Mouse (Mus musculus) hindbrain, embryonic 16.5 days (tissue): ENCODE data around the gene Casq2. TPM values are rescaled to one million over a fixed set of nuclear protein-coding genes. Genes with fewer than 3 reads are reported as not detected.

ENCODE experiments used
- ATAC-seq: fragments of 200-750 bp; cut with Nextera tagmentation; 2 replicates; pipeline ENCODE4 v1.8.0; 2017; ENCODE audit warnings: moderate TSS enrichment, moderate library complexity
- H3K27ac ChIP-seq: fragments of 300-500 bp; sonication (generic); 2 replicates; pipeline ENCODE4 v1.5.1; 2014; ENCODE audit warnings: low read depth, mild to moderate bottlenecking, control low read depth, low read length, moderate library complexity
- H3K27me3 ChIP-seq: fragments of 300-500 bp; sonication (generic); replicated peaks from 2 replicates; pipeline ENCODE4 v1.6.1; 2014; ENCODE audit warnings: low read length; ENCODE audit not compliant: control insufficient read depth, insufficient read depth
- H3K36me3 ChIP-seq: fragments of 300-500 bp; sonication (generic); 2 replicates; pipeline ENCODE4 v1.6.1; 2014; ENCODE audit warnings: mild to moderate bottlenecking, low read length, moderate library complexity, mixed read lengths; ENCODE audit not compliant: control insufficient read depth, insufficient read depth
- H3K4me1 ChIP-seq: fragments of 300-500 bp; sonication (generic); 2 replicates; pipeline ENCODE4 v1.6.1; 2014; ENCODE audit warnings: low read depth, low read length; ENCODE audit not compliant: control insufficient read depth, insufficient read depth
- H3K4me2 ChIP-seq: fragments of 300-500 bp; sonication (generic); 2 replicates; pipeline ENCODE4 v1.6.1; 2014; ENCODE audit warnings: mild to moderate bottlenecking, low read length, control low read depth, moderate library complexity
- H3K4me3 ChIP-seq: fragments of 300-500 bp; sonication (generic); 2 replicates; pipeline ENCODE4 v1.5.1; 2014; ENCODE audit warnings: mild to moderate bottlenecking, low read length, control low read depth, moderate library complexity
- H3K9ac ChIP-seq: fragments of 300-500 bp; sonication (generic); 2 replicates; pipeline ENCODE4 v1.6.1; 2014; ENCODE audit warnings: low read depth, mild to moderate bottlenecking, control low read depth, low read length, moderate library complexity
- H3K9me3 ChIP-seq: fragments of 300-500 bp; sonication (generic); 2 replicates; pipeline ENCODE4 v1.6.1; 2014; ENCODE audit warnings: mild to moderate bottlenecking, low read length, moderate library complexity; ENCODE audit not compliant: control insufficient read depth
- WGBS: fragments of 180-500 bp; shearing (Covaris S2); extraction: QIAGEN DNeasy Blood & Tissue Kit; methylation state at CpG from one replicate; pipeline ENCODE4 v1.1.7; 2014; 5-methylcytosine and 5-hydroxymethylcytosine counted together
- polyA plus RNA-seq: library from polyadenylated mRNA; unstranded; fragments of >200 nt; fragmentation: Nextera tagmentation; extraction: Ambion mirVana; gene quantifications from 2 replicates; pipeline ENCODE4 v1.2.1, GENCODE M21; 2015

Casq2 gene
- polyA plus RNA-seq: 0.76 and 6.6 TPM in 2 replicates

DNA sequence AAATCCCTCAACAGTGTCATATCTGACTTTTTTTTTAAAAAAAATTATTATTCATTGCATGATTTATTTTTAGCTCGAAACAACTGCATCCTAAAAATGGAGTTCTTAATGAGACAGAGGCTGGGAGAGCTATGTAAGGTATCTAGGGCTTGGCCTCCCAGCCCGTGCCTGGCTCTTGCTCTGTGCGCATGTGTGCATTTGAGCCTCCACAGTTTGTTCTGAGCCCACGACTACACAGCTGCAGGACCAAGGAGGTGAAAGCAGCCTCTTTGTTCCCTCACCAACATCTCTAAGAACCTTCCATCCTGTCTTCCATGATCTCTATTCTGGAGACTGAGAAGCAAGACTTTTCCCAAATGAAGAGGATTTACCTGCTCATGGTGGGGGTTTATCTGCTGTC, at the start of gene Casq2:
Gene Casq2, plus strand, starts transcription at position 133 of the 400 bp plus-strand sequence.
- Histone ChIP-seq H3K9ac (no peak within 1 kb of the TSS), H3K27me3 (no peaks in the 10 kb centered on the region; the same call in 1 of the 2 replicates), H3K36me3 (no peaks in the 10 kb centered on the region), H3K4me2 (no peak within 1 kb of the TSS), H3K9me3 (no peaks in the 10 kb centered on the region), H3K4me1 (no peaks in the 10 kb centered on the region), H3K4me3 (no peak within 1 kb of the TSS), H3K27ac (no peak within 1 kb of the TSS)
- 74% methylated on average over 4 of the region's 4 CpGs for WGBS
- no peak for ATAC-seq

- 87% methylated on average over 5 of the region's 5 CpGs for WGBS
- no peaks in the 10 kb centered on the region for H3K4me1 ChIP-seq
- no peak overlapping the region for H3K27ac ChIP-seq
- no peaks in the 10 kb centered on the region for H3K27me3 ChIP-seq
- ATAC-seq: no peak
- H3K4me2 ChIP-seq: no peak overlapping the region
- H3K9me3 ChIP-seq: no peaks in the 10 kb centered on the region
- no peak overlapping the region for H3K4me3 ChIP-seq
- no peaks in the 10 kb centered on the region for H3K36me3 ChIP-seq
- H3K9ac ChIP-seq: no peak overlapping the region
Measured at GRCm38 (mm10) chr3:102037806-102038205, 48.4 kb upstream of the Casq2 start.

GRCm38 (mm10) chr3:102038608-102039007, 47.6 kb upstream of the Casq2 start:
- H3K4me3 ChIP-seq: no peak overlapping the region
- WGBS: 63% methylated on average over 6 of the region's 6 CpGs
- ATAC-seq: no peak

DNA sequence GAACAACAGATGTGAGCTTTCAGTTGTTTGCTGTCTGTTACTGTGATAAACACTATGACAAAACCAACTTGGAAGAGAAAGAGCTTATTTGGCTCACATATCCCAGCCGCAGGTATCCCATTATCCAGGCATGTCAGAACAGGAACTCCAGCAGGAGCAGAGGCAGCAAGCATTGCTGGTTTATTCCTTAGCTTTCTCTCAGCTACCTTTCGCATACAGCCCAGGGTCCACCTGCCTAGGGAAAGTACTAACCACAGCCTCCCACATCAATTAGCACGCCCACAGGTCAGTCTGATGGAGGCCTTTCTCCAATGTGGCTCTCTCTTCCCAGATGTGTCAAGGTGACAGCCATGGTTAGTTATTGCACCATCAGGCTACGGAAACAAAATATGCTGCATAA, 44.6 kb upstream of the Casq2 start:
- 89% methylated on average over 4 of the region's 4 CpGs for WGBS
- no peaks in the 10 kb centered on the region for H3K9me3 ChIP-seq

More at GRCm38 (mm10) chr3:102038608-102039007, 47.6 kb upstream of the Casq2 start:
- Histone ChIP-seq H3K27ac (no peak overlapping the region), H3K27me3 (no peaks in the 10 kb centered on the region), H3K4me2 (no peak overlapping the region), H3K36me3 (no peaks in the 10 kb centered on the region), H3K9ac (no peak overlapping the region), H3K4me1 (no peaks in the 10 kb centered on the region), H3K9me3 (no peaks in the 10 kb centered on the region)

GRCm38 (mm10) chr3:102045071-102045470, 41.1 kb upstream of the Casq2 start:
- H3K27ac ChIP-seq: no peak overlapping the region
- H3K9me3 ChIP-seq: no peaks in the 10 kb centered on the region
- H3K4me3 ChIP-seq: no peak overlapping the region
- no peaks in the 10 kb centered on the region for H3K36me3 ChIP-seq
- ATAC-seq: no peak
- H3K4me2 ChIP-seq: no peak overlapping the region
- H3K27me3 ChIP-seq: no peaks in the 10 kb centered on the region
- 34% methylated on average over 3 of the region's 3 CpGs for WGBS
- H3K9ac ChIP-seq: no peak overlapping the region
- no peaks in the 10 kb centered on the region; the same call in 1 of the 2 replicates for H3K4me1 ChIP-seq

More for the DNA sequence above, 44.6 kb upstream of the Casq2 start:
- Histone ChIP-seq H3K27ac (no peak overlapping the region), H3K4me1 (no peaks in the 10 kb centered on the region), H3K4me2 (no peak overlapping the region), H3K4me3 (no peak overlapping the region), H3K36me3 (no peaks in the 10 kb centered on the region), H3K27me3 (no peaks in the 10 kb centered on the region), H3K9ac (no peak overlapping the region)
- no peak for ATAC-seq

DNA sequence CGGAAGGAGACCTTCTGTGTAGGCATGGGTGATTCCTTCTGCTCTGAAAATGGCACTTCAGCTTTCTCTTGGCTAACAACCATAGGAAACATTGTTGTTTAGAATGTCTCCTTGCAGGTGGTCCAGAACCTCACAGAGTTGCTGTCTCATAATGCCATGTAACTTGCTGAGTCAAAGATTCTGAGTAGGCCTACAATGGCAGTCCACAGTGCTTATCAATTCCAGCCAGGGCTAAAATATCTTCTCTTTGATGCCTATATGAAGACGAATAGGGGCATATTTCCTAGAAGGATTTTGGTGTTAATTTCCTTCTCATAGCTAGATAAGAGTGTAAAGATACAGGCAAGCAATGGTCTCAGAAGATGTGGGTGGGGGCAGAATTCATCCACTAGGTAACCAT, 38.7 kb upstream of the Casq2 start:
- no peak for ATAC-seq

GRCm38 (mm10) chr3:102049207-102050104, 36.8 kb upstream of the Casq2 start:
- no peaks in the 10 kb centered on the region for H3K9me3 ChIP-seq
- H3K9ac ChIP-seq: no peak overlapping the region
- no peaks in the 10 kb centered on the region for H3K27me3 ChIP-seq
- H3K36me3 ChIP-seq: no peaks in the 10 kb centered on the region
- ATAC-seq: peak; percentile 91
- H3K4me2 ChIP-seq: no peak overlapping the region
- WGBS: 32% methylated on average over 14 of the region's 14 CpGs
- no peak overlapping the region for H3K4me3 ChIP-seq
- H3K4me1 ChIP-seq: no peaks in the 10 kb centered on the region; the same call in 1 of the 2 replicates
- no peak overlapping the region for H3K27ac ChIP-seq

More for the DNA sequence above, 38.7 kb upstream of the Casq2 start:
- no peak overlapping the region for H3K4me3 ChIP-seq
- H3K9me3 ChIP-seq: no peaks in the 10 kb centered on the region
- H3K36me3 ChIP-seq: no peaks in the 10 kb centered on the region
- H3K4me2 ChIP-seq: no peak overlapping the region
- no peaks in the 10 kb centered on the region for H3K27me3 ChIP-seq
- no peak overlapping the region for H3K27ac ChIP-seq
- H3K4me1 ChIP-seq: no peaks in the 10 kb centered on the region; the same call in 1 of the 2 replicates
- 97% methylated on average over 2 of the region's 2 CpGs for WGBS
- H3K9ac ChIP-seq: no peak overlapping the region

DNA sequence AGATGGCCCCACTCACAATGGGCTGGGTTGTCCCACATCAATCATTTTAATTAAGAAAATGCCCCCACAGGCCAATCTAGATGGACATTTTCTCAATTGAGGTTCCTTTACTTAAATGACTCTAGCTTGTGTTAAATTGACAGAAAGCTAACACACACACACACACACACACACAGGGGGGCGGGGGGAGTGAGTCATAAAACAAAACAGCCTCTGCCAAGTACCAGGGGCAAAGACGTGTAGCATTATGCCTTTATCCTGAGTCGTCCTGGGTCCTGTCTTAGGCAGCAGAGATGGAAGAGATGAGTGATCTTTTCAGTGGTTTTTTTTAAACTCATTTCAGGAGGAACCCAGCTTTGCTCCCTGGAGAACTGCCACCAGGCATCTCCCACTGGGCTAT, 34.2 kb upstream of the Casq2 start:
- no peak for ATAC-seq
- no peak overlapping the region for H3K9ac ChIP-seq
- no peak overlapping the region for H3K4me2 ChIP-seq
- 40% methylated on average over 3 of the region's 3 CpGs for WGBS
- no peaks in the 10 kb centered on the region for H3K9me3 ChIP-seq
- H3K27ac ChIP-seq: no peak overlapping the region
- H3K4me1 ChIP-seq: no peaks in the 10 kb centered on the region; the same call in 1 of the 2 replicates
- no peaks in the 10 kb centered on the region for H3K36me3 ChIP-seq
- H3K4me3 ChIP-seq: no peak overlapping the region
- H3K27me3 ChIP-seq: no peaks in the 10 kb centered on the region

- Histone ChIP-seq H3K9ac (no peak overlapping the region), H3K4me3 (no peak overlapping the region), H3K27me3 (no peaks in the 10 kb centered on the region), H3K27ac (no peak overlapping the region), H3K4me1 (no peaks in the 10 kb centered on the region; the same call in 1 of the 2 replicates), H3K4me2 (no peak overlapping the region), H3K36me3 (no peaks in the 10 kb centered on the region), H3K9me3 (no peaks in the 10 kb centered on the region)
- no peak for ATAC-seq
- 22% methylated on average over 8 of the region's 8 CpGs for WGBS
Measured at GRCm38 (mm10) chr3:102053293-102053692, 32.9 kb upstream of the Casq2 start.
